Mouse (Mus musculus): Measurements from ENCODE around the gene Ccsap.

DNA sequence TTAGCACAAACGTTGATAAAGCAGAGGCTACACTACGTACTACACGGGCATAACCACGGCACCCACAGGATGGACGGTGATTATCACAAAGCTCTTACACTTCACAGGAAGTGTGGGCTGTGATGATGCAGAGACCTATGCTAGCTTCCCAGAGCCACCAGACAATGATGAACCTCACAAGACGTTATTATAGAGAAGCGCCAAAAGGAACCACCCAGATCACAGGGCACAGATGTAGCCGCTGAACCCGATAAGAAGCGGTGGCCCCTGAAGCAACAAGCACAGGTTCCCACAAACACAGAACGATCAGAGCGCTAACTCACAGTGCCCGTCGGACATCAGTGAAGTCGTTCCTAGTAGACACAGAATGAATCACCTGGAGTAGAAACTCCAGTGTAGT, 62.1 kb downstream of the Ccsap start:
- TF ChIP-seq CTCF (IDR thresholded peaks at IDR 0.05; ENCODE audit: insufficient read depth, low read depth, low read length) (no peak), POLR2A (IDR thresholded peaks at IDR 0.05; ENCODE audit: insufficient read depth, low read depth, low read length) (no peak)
